Comparison of ENCODE assay signal across 27 mouse cellular contexts in genomic region chr3:9497260-9497659, GRCm38 (mm10).
DNase-seq lines count a peak whose midpoint lies in the region; ATAC-seq and TF ChIP-seq lines count a peak whose summit lies in the region.
"Had no signal": no experiment of that assay in that cellular context is flagged by ENCODE, and none has a peak within 500 bp of the region (broad histone marks: within the 10 kb centered on the region; RNA-seq: fewer than 3 reads in every experiment).

No protein-coding gene starts in this region.

- no peak for ATAC-seq in heart, embryonic 13.5 days (ENCODE audit: extremely low read depth, insufficient number of reproducible peaks, low FRiP score, low TSS enrichment)
- no peak for ATAC-seq in kidney, postnatal 0 days (replicated peaks; ENCODE audit: low FRiP score, low read depth)
- no peak for ATAC-seq in Patski
- ATAC-seq: forebrain, embryonic 13.5 days; intestine, postnatal 0 days; liver, embryonic 12.5 days; liver, postnatal 0 days had no signal

- POLR2A ChIA-PET in Patski (lab: Charles Lee): interaction anchor here (0.8 to 1.7 kb wide), 2 partner anchors 8 to 95 kb away, joined by 3 read pairs; no protein-coding TSS in a partner anchor

- in situ Hi-C loops in Patski (cut with MboI; ENCODE audit: low pct_unique_long_range_greater_than_20kb): no loop called here

- intact Hi-C loops in heart, postnatal 36 days (cut with DNase I): loop anchor here (10.0 kb wide), 1 partner anchor 108 kb away; no protein-coding TSS in a partner anchor

- TF ChIP-seq CTCF in kidney, postnatal 0 days (IDR thresholded peaks at IDR 0.05; ENCODE audit: low read depth): no peak
- no peak for TF ChIP-seq CTCF in Patski (IDR thresholded peaks at IDR 0.05)
- TF ChIP-seq CTCF in brain, embryonic 14.5 days (IDR thresholded peaks at IDR 0.05; ENCODE audit: borderline replicate concordance, extremely low read depth, insufficient read depth, insufficient read length): no peak

- CTCF ChIA-PET in Patski (lab: Charles Lee): interaction anchor here (0.9 to 1.5 kb wide), 6 partner anchors 12 to 90 kb away, joined by 3 to 5 read pairs (median 3); no protein-coding TSS in a partner anchor

- H3K9ac ChIP-seq in heart, embryonic 13.5 days: no peak overlapping the region
- H3K9ac ChIP-seq in kidney, postnatal 0 days (ENCODE audit: low read depth, low read length): no peak overlapping the region
- H3K9ac ChIP-seq: embryonic facial prominence, embryonic 13.5 days; forebrain, embryonic 13.5 days; hindbrain, embryonic 13.5 days; kidney, embryonic 15.5 days; liver, embryonic 12.5 days; liver, postnatal 0 days; neural tube, embryonic 13.5 days had no signal

- H3K36me3 ChIP-seq in heart, embryonic 13.5 days: no peaks in the 10 kb centered on the region
- H3K36me3 ChIP-seq in kidney, postnatal 0 days (ENCODE audit: insufficient read depth, low read length): no peaks in the 10 kb centered on the region
- H3K36me3 ChIP-seq: embryonic facial prominence, embryonic 13.5 days; hindbrain, embryonic 13.5 days; kidney, embryonic 15.5 days; liver, embryonic 12.5 days; midbrain, embryonic 10.5 days; neural tube, embryonic 13.5 days had no signal

- H3K4me2 ChIP-seq in heart, embryonic 13.5 days: no peak overlapping the region
- H3K4me2 ChIP-seq in kidney, postnatal 0 days (ENCODE audit: low read length): no peak overlapping the region
- H3K4me2 ChIP-seq: embryonic facial prominence, embryonic 13.5 days; forebrain, embryonic 13.5 days; hindbrain, embryonic 13.5 days; kidney, embryonic 15.5 days; liver, embryonic 12.5 days; neural tube, embryonic 13.5 days had no signal

- no peaks in the 10 kb centered on the region for H3K27me3 ChIP-seq in heart, embryonic 13.5 days (replicated peaks)
- H3K27me3 ChIP-seq in kidney, postnatal 0 days (ENCODE audit: insufficient read depth, low read length): no peaks in the 10 kb centered on the region
- H3K27me3 ChIP-seq in Patski: no peaks in the 10 kb centered on the region
- H3K27me3 ChIP-seq: embryonic facial prominence, embryonic 13.5 days; forebrain, embryonic 13.5 days; hindbrain, embryonic 13.5 days; kidney, embryonic 15.5 days; liver, embryonic 12.5 days; neural tube, embryonic 13.5 days had no signal

- WGBS in heart, embryonic 13.5 days: 55% methylated on average over 5 of the region's 5 CpGs
- 45% methylated on average over 5 of the region's 5 CpGs for WGBS in kidney, postnatal 0 days

- DNase-seq in heart, postnatal 36 days: no peak
- no peak for DNase-seq in kidney, postnatal 0 days (ENCODE audit: low spot score)
- no peak for DNase-seq in kidney, postnatal 10 days
- DNase-seq in Patski (ENCODE audit: low read depth, low spot score): peak; percentile 48
- DNase-seq in brain, embryonic 14.5 days (ENCODE audit: low read depth): peak; percentile 58
- DNase-seq in c-Kit-positive CD71-positive TER-119-positive erythroid progenitor cells, embryonic 14.5 days (ENCODE audit: low spot score): no peak
- DNase-seq: adrenal gland, adult 8-10 months; B cell, adult 2 months; cerebellum, adult 18-20 months; cerebellum, postnatal 10 days; gastrocnemius, postnatal 10 days; kidney, postnatal 4 days; layer of hippocampus, postnatal 36 days; left cerebral cortex, postnatal 4 days; liver, postnatal 0 days; right cerebral cortex, postnatal 4 days; thymus, postnatal 4 days had no signal

- 0 out of 2 replicates have a peak overlapping the region, but pooled peaks have one; percentile 59 for H3K27ac ChIP-seq in heart, embryonic 13.5 days (replicated peaks)
- H3K27ac ChIP-seq in kidney, postnatal 0 days: 0 out of 2 replicates have a peak overlapping the region, but pooled peaks have one; percentile 4
- H3K27ac ChIP-seq: embryonic facial prominence, embryonic 13.5 days; forebrain, embryonic 13.5 days; hindbrain, embryonic 13.5 days; kidney, embryonic 15.5 days; liver, embryonic 12.5 days; midbrain, embryonic 10.5 days; neural tube, embryonic 13.5 days had no signal

- TF ChIP-seq POLR2A in brain, embryonic 14.5 days (IDR thresholded peaks at IDR 0.05; ENCODE audit: borderline replicate concordance, extremely low read depth, insufficient read depth, insufficient read length, poor library complexity, severe bottlenecking): no peak

- peaks cover 67% of the 10 kb centered on the region for H3K4me1 ChIP-seq in heart, embryonic 13.5 days
- H3K4me1 ChIP-seq in kidney, postnatal 0 days (replicated peaks; ENCODE audit: insufficient read depth, low read length): peaks cover 20% of the 10 kb centered on the region

- H3K9me3 ChIP-seq in heart, embryonic 13.5 days: no peaks in the 10 kb centered on the region
- H3K9me3 ChIP-seq in kidney, postnatal 0 days (replicated peaks; ENCODE audit: low read length): no peaks in the 10 kb centered on the region
- H3K9me3 ChIP-seq: embryonic facial prominence, embryonic 13.5 days; forebrain, embryonic 13.5 days; hindbrain, embryonic 13.5 days; kidney, embryonic 15.5 days; liver, embryonic 12.5 days; midbrain, embryonic 10.5 days; neural tube, embryonic 13.5 days had no signal

- H3K4me3 ChIP-seq in heart, embryonic 13.5 days: no peak overlapping the region
- H3K4me3 ChIP-seq in kidney, postnatal 0 days (replicated peaks; ENCODE audit: low read depth, low read length): no peak overlapping the region
- H3K4me3 ChIP-seq: embryonic facial prominence, embryonic 13.5 days; forebrain, embryonic 13.5 days; hindbrain, embryonic 13.5 days; kidney, embryonic 15.5 days; liver, embryonic 12.5 days; midbrain, embryonic 10.5 days; myocyte; neural tube, embryonic 13.5 days had no signal

Comparison
In these comparisons a context has a peak if more than half of its experiments do, and no peak if none do; other contexts are left out.
1. DNase-seq: peak in Patski (single experiment) and brain, embryonic 14.5 days (single experiment); none in heart, postnatal 36 days (0 of 2), kidney, postnatal 0 days (single experiment), kidney, postnatal 10 days (single experiment) and c-Kit-positive CD71-positive TER-119-positive erythroid progenitor cells, embryonic 14.5 days (single experiment).